Mouse (Mus musculus): ENCODE data around the gene Trim46.

DNA sequence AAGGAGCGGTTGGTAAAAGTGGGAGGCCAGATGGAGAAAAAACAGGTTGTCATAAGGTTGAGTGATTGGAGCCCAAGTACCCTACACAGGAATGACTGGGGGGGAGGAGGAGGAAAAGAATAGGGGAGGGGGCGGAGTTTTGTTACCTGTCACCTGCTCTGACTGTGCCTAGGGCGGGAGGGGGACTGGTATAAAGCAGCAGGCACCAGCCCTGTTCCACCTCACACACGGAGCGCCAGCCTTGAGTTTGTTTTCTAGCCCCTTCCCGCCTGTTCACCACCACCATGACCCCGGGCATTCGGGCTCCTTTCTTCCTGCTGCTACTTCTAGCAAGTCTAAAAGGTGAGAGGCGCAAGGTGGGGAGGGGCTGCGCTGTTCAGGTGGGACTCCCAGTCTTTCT, 17.3 kb downstream of the Trim46 start, which contains the start of gene Muc1:
- TF ChIP-seq CHD2 (IDR thresholded peaks at IDR 0.05; ENCODE audit: low read depth, low read length) = no peak
- TF ChIP-seq MAFK (IDR thresholded peaks at IDR 0.05; ENCODE audit: insufficient read depth, low read depth, low read length) = no peak
- no peak for TF ChIP-seq HCFC1 (IDR thresholded peaks at IDR 0.05; ENCODE audit: borderline replicate concordance, insufficient read depth, low read length)
- TF ChIP-seq ZC3H11A (IDR thresholded peaks at IDR 0.05; ENCODE audit: borderline replicate concordance, low read depth, low read length) = no peak

All from ES-E14 (cell line).